Mouse (Mus musculus): ENCODE results near the gene Fancc. TPM values are rescaled to one million over a fixed set of nuclear protein-coding genes. Genes with fewer than 3 reads are reported as not detected.

The Fancc gene
- total and polyA plus RNA-seq, 2 experiments from 2014 or later, result 8.0 to 12.2 TPM

GRCm38 (mm10) chr13:63410578-63411298 is 86.3 kb downstream of the Fancc start:
- 86% methylated on average over 9 of the region's 9 CpGs for WGBS

DNA sequence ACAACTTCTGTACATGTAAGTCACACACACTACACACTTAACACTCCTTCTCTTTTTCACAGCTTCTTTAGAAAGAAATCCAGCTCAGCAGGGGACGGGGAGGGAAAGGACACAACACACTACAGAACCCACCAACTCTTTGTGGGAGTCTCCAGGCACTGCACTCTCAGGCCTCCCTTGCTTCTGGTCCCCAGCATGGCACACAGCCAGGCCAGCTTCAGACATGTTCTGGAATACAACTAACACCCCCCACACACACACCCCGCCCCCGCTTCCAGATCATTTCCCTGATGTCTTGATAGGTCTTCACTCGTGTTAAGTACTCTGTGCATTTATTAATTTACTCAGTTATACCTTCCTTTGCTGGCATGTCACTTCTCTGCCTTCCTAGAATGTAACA is 91.9 kb downstream of the Fancc start:
- WGBS, result 76% methylated on average over 4 of the region's 4 CpGs
- no peak overlapping the region for H3K9ac ChIP-seq
- H3K4me2 ChIP-seq (ENCODE audit: low read depth), result no peak overlapping the region
- H3K36me3 ChIP-seq (ENCODE audit: insufficient read depth), result no peaks in the 10 kb centered on the region
- H3K27me3 ChIP-seq (ENCODE audit: insufficient read depth, low read length), result no peaks in the 10 kb centered on the region
- H3K4me3 ChIP-seq (ENCODE audit: low read depth, low read length), result no peak overlapping the region
- ATAC-seq (no peak), DNase-seq (no peak)
- H3K9me3 ChIP-seq (ENCODE audit: low read length), result no peaks in the 10 kb centered on the region
- TF ChIP-seq CTCF (IDR thresholded peaks at IDR 0.05; ENCODE audit: low read depth), result no peak
- no peaks in the 10 kb centered on the region for H3K4me1 ChIP-seq (ENCODE audit: insufficient read depth)
- no peak overlapping the region for H3K27ac ChIP-seq (ENCODE audit: low read depth, low read length)

More at GRCm38 (mm10) chr13:63410578-63411298, 86.3 kb downstream of the Fancc start:
- H3K4me1 ChIP-seq (ENCODE audit: insufficient read depth), result no peaks in the 10 kb centered on the region
- H3K9ac ChIP-seq, result no peak overlapping the region
- no peaks in the 10 kb centered on the region for H3K9me3 ChIP-seq (ENCODE audit: low read length)
- H3K27ac ChIP-seq (ENCODE audit: low read depth, low read length), result no peak overlapping the region
- H3K4me2 ChIP-seq (ENCODE audit: low read depth), result no peak overlapping the region
- no peaks in the 10 kb centered on the region for H3K27me3 ChIP-seq (ENCODE audit: insufficient read depth, low read length)
- no peak for TF ChIP-seq CTCF (IDR thresholded peaks at IDR 0.05; ENCODE audit: low read depth)
- no peaks in the 10 kb centered on the region for H3K36me3 ChIP-seq (ENCODE audit: insufficient read depth)
- no peak overlapping the region for H3K4me3 ChIP-seq (ENCODE audit: low read depth, low read length)
- DNase-seq (no peak), ATAC-seq (no peak)

GRCm38 (mm10) chr13:63404657-63405056 is 92.4 kb downstream of the Fancc start:
- Histone ChIP-seq H3K27me3 (ENCODE audit: insufficient read depth, low read length) (no peaks in the 10 kb centered on the region), H3K9me3 (ENCODE audit: low read length) (no peaks in the 10 kb centered on the region), H3K27ac (ENCODE audit: low read depth, low read length) (no peak overlapping the region), H3K36me3 (ENCODE audit: insufficient read depth) (no peaks in the 10 kb centered on the region), H3K4me1 (ENCODE audit: insufficient read depth) (no peaks in the 10 kb centered on the region), H3K4me3 (ENCODE audit: low read depth, low read length) (no peak overlapping the region), H3K9ac (no peak overlapping the region), H3K4me2 (ENCODE audit: low read depth) (no peak overlapping the region)
- ATAC-seq, result no peak
- TF ChIP-seq CTCF (IDR thresholded peaks at IDR 0.05; ENCODE audit: low read depth), result no peak
- no peak for DNase-seq
- WGBS, result 97% methylated on average over 2 of the region's 2 CpGs

GRCm38 (mm10) chr13:63402823-63403222 is 94.3 kb downstream of the Fancc start:
- Histone ChIP-seq H3K9me3 (ENCODE audit: low read length) (no peaks in the 10 kb centered on the region), H3K27ac (ENCODE audit: low read depth, low read length) (no peak overlapping the region), H3K4me3 (ENCODE audit: low read depth, low read length) (no peak overlapping the region), H3K4me2 (ENCODE audit: low read depth) (no peak overlapping the region), H3K9ac (no peak overlapping the region), H3K4me1 (ENCODE audit: insufficient read depth) (no peaks in the 10 kb centered on the region), H3K36me3 (ENCODE audit: insufficient read depth) (no peaks in the 10 kb centered on the region), H3K27me3 (ENCODE audit: insufficient read depth, low read length) (no peaks in the 10 kb centered on the region)
- TF ChIP-seq CTCF (IDR thresholded peaks at IDR 0.05; ENCODE audit: low read depth), result no peak
- WGBS, result 84% methylated on average over 2 of the region's 2 CpGs
- DNase-seq, result no peak
- ATAC-seq, result no peak

- TF ChIP-seq CTCF (IDR thresholded peaks at IDR 0.05; ENCODE audit: low read depth), result no peak
- Histone ChIP-seq H3K9me3 (ENCODE audit: low read length) (no peaks in the 10 kb centered on the region), H3K4me2 (ENCODE audit: low read depth) (no peak overlapping the region), H3K27ac (ENCODE audit: low read depth, low read length) (no peak overlapping the region), H3K9ac (no peak overlapping the region), H3K27me3 (ENCODE audit: insufficient read depth, low read length) (no peaks in the 10 kb centered on the region), H3K4me1 (ENCODE audit: insufficient read depth) (no peaks in the 10 kb centered on the region), H3K36me3 (ENCODE audit: insufficient read depth) (no peaks in the 10 kb centered on the region), H3K4me3 (ENCODE audit: low read depth, low read length) (no peak overlapping the region)
- 92% methylated on average over 6 of the region's 6 CpGs for WGBS
- ATAC-seq (no peak), DNase-seq (no peak)
Observed at GRCm38 (mm10) chr13:63400069-63400468, 97.0 kb downstream of the Fancc start.

DNA sequence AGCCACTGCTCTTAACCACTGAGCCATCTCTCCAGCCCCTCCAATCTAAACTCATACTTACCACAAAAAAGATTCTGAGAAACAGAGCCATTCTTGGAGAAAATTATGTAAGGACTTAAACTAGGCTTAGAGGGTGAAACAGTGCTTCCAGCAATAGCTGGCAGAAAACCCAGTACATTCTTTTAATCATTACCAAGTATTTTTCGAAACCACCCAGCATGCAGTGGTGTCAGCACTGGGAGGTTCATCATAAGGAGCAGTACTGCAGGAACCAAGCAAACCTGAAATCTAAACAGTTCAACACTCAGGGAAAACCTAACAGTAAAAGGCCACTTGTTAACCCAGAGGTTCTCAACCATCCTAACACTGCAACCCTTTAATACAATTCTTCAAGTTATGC is 99.7 kb downstream of the Fancc start:
- Histone ChIP-seq H3K9me3 (ENCODE audit: low read length) (no peaks in the 10 kb centered on the region), H3K4me2 (ENCODE audit: low read depth) (no peak overlapping the region), H3K9ac (no peak overlapping the region), H3K27ac (ENCODE audit: low read depth, low read length) (no peak overlapping the region), H3K4me1 (ENCODE audit: insufficient read depth) (no peaks in the 10 kb centered on the region), H3K4me3 (ENCODE audit: low read depth, low read length) (no peak overlapping the region), H3K27me3 (ENCODE audit: insufficient read depth, low read length) (no peaks in the 10 kb centered on the region), H3K36me3 (ENCODE audit: insufficient read depth) (no peaks in the 10 kb centered on the region)
- no peak for DNase-seq
- 87% methylated on average over 1 of the region's 1 CpGs for WGBS
- no peak for TF ChIP-seq CTCF (IDR thresholded peaks at IDR 0.05; ENCODE audit: low read depth)
- no peak for ATAC-seq

DNA sequence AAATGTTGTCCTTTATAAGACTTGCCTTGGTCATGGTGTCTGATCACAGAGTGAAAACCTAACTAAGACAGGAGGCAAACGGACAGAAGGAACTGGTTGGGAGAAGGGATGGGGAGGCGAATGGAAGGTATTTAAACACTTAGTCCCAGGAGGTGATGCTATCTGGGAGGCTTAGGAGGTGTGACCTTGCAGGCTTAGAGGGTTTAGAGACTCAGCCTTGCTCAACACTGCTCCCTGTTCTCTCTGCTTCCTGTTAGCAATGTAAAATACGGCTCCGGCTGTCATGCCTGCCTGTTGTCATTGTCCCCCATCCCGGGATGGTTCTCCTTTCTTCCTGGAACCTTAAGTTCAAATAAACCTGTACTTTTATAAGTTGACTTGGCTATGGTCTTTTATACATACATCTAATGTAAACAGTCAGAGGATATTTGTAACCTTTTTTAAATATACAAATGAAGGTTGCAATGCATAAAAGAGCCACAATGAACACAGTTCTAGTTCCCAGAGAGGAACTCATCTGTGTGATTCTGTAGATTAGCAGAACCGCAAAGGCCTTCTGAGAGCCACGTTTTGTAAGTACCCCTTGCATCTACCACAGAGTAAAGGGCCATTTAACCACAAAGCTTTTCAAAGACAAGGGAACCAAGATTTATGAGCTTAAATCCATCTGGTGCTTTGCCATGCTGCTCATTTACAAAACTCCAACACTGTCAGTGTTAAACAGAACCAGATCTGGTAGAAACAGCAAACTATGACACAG is 102.6 kb downstream of the Fancc start:
- 85% methylated on average over 7 of the region's 7 CpGs for WGBS
- H3K9ac ChIP-seq, result no peak overlapping the region
- H3K27ac ChIP-seq (ENCODE audit: low read depth, low read length), result no peak overlapping the region
- no peaks in the 10 kb centered on the region for H3K36me3 ChIP-seq (ENCODE audit: insufficient read depth)
- H3K9me3 ChIP-seq (ENCODE audit: low read length), result no peaks in the 10 kb centered on the region
- H3K4me2 ChIP-seq (ENCODE audit: low read depth), result no peak overlapping the region
- H3K27me3 ChIP-seq (ENCODE audit: insufficient read depth, low read length), result no peaks in the 10 kb centered on the region
- DNase-seq (no peak), ATAC-seq (peak; percentile 58)
- no peak overlapping the region for H3K4me3 ChIP-seq (ENCODE audit: low read depth, low read length)
- no peaks in the 10 kb centered on the region for H3K4me1 ChIP-seq (ENCODE audit: insufficient read depth)
- no peak for TF ChIP-seq CTCF (IDR thresholded peaks at IDR 0.05; ENCODE audit: low read depth)
